Mouse (Mus musculus): ENCODE measurements at regions not wholly inside any gene's neighbourhood (a gene's known extent, or its start where the extent isn't known, plus 50 kb on each side); places are given as distances from the start of the nearest gene placed in this dataset.

GRCm38 (mm10) chr5:136619315-136620231 lies 52.3 kb upstream of the Cux1 start:
- peak; percentile 57 for DNase-seq

- peak; percentile 28 for DNase-seq
Observed at GRCm38 (mm10) chr5:136620234-136620633, 52.9 kb upstream of the Cux1 start.

- DNase-seq: no peak
Observed at GRCm38 (mm10) chr5:136621336-136622125, 54.2 kb upstream of the Cux1 start.

- DNase-seq: no peak
Observed at GRCm38 (mm10) chr5:136622152-136622551, 54.9 kb upstream of the Cux1 start.

GRCm38 (mm10) chr5:136622721-136623542 lies 55.6 kb upstream of the Cux1 start:
- peak; percentile 87 for DNase-seq

GRCm38 (mm10) chr5:136623791-136624190 lies 56.5 kb upstream of the Cux1 start:
- DNase-seq: no peak

- DNase-seq: peak; percentile 15
Observed at GRCm38 (mm10) chr5:136625176-136625991, 58.1 kb upstream of the Cux1 start.

- DNase-seq: peak; percentile 45
Observed at GRCm38 (mm10) chr5:136626142-136626771, 59.0 kb upstream of the Cux1 start.

GRCm38 (mm10) chr5:136626891-136627290 lies 59.6 kb upstream of the Cux1 start:
- peak; percentile 60 for DNase-seq

GRCm38 (mm10) chr5:136627671-136628292 lies 60.5 kb upstream of the Cux1 start:
- DNase-seq: peak; percentile 69

GRCm38 (mm10) chr5:136628502-136628901 lies 61.2 kb upstream of the Cux1 start:
- no peak for DNase-seq

- no peak for DNase-seq
Observed at GRCm38 (mm10) chr5:136632286-136632685, 60.7 kb upstream of the Myl10 start.

GRCm38 (mm10) chr5:136633901-136634300 lies 59.0 kb upstream of the Myl10 start:
- no peak for DNase-seq

GRCm38 (mm10) chr5:136635119-136635518 lies 57.8 kb upstream of the Myl10 start:
- no peak for DNase-seq

- no peak for DNase-seq
Observed at GRCm38 (mm10) chr5:136636476-136636875, 56.5 kb upstream of the Myl10 start.

GRCm38 (mm10) chr5:136637872-136638271 lies 55.1 kb upstream of the Myl10 start:
- DNase-seq: peak; percentile 77

- DNase-seq: no peak
Observed at GRCm38 (mm10) chr5:136640871-136641619, 51.9 kb upstream of the Myl10 start.

- peak; percentile 63 for DNase-seq
Observed at GRCm38 (mm10) chr5:136642208-136642607, 50.7 kb upstream of the Myl10 start.
